Mouse (Mus musculus): ENCODE measurements around the gene Vash2. TPM values are rescaled to one million over a fixed set of nuclear protein-coding genes. Genes with fewer than 3 reads are reported as not detected.
A peak's percentile ranks its signal among the peaks of the same experiment; 100 is the strongest.

Vash2 gene
- polyA plus RNA-seq, 1 experiment from 2014 or later: 90.3 TPM

DNA sequence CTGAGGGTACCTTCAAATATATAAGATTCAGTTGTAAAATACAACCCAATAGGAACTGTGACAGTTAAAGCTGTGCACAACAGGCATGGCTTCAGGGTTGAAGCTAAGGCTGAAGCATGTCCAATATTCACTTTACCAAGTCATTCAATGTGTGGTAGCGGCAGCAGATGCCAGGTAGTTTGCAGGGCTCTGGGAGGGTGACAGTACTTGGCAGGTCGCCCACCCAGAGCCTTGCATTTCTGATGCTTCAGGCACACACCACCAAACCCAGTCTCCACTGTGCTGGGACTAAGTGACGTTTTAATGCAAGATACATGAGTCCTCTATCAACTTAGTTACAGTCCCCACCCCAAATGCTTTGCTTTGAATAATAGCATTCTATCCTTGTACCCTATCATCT is 21.6 kb upstream of the Vash2 start:
- WGBS: 76% methylated on average over 3 of the region's 3 CpGs
- no peak for ATAC-seq (ENCODE audit: low read depth)
- H3K27me3 ChIP-seq: no peaks in the 10 kb centered on the region
- no peak overlapping the region for H3K9ac ChIP-seq
- peaks cover 15% of the 10 kb centered on the region for H3K36me3 ChIP-seq
- H3K4me2 ChIP-seq: no peak overlapping the region
- H3K4me3 ChIP-seq: no peak overlapping the region
- no peak overlapping the region for H3K27ac ChIP-seq (replicated peaks)
- H3K4me1 ChIP-seq (replicated peaks): peaks cover 3% of the 10 kb centered on the region
- no peaks in the 10 kb centered on the region for H3K9me3 ChIP-seq

DNA sequence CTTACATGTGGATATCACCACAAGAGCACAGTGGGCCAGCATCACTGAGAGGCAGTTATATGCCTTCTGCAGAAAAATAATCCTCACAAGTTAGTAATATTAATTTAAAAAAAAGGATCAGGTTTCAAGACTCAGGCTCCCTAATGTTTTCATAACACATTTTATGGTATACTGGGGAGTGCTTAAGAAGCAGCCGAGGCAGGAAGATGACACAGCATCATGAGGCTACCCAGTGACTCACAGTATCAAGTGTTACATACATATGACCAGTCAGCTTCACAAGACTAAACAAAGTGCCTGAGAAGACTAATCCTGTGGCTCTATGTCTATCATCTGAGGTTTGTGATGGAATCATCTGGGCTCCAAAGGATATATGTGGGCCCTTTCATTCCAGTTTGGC is 18.9 kb upstream of the Vash2 start:
- Histone ChIP-seq H3K36me3 (no peaks in the 10 kb centered on the region), H3K27me3 (no peaks in the 10 kb centered on the region), H3K9ac (no peak overlapping the region), H3K4me1 (replicated peaks) (peaks cover 6% of the 10 kb centered on the region), H3K27ac (replicated peaks) (no peak overlapping the region), H3K9me3 (no peaks in the 10 kb centered on the region), H3K4me3 (no peak overlapping the region), H3K4me2 (no peak overlapping the region)
- 66% methylated on average over 1 of the region's 1 CpGs for WGBS
- ATAC-seq (ENCODE audit: low read depth): no peak

DNA sequence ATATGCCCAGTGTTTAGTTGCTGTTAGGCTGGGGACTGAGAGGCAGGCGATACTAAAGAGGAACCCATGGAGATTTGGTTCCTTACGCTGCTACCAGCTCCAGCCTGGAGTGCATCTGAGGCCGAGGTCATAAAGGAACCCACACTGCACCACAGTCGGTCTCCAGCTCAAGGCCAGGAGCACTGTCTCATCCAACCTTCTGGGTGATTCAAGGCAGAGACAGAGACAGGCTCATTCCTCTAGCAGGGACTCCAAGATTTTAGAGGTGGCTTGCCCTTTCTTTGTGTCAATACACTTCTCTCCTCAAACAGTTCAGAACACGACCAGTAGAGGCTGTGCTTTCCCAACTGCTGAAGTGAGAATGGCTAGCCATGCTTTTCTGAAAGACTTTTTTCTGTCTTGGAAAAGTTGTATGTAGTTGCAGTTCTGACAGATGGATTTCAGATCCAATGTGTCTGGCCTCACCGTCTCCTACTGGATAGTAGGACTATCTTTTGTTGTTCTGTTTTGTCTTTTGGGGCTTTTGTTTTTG is 17.3 kb upstream of the Vash2 start:
- H3K27me3 ChIP-seq: no peaks in the 10 kb centered on the region
- H3K36me3 ChIP-seq: no peaks in the 10 kb centered on the region
- no peak overlapping the region for H3K9ac ChIP-seq
- H3K4me3 ChIP-seq: no peak overlapping the region
- no peak overlapping the region for H3K27ac ChIP-seq (replicated peaks)
- peaks cover 6% of the 10 kb centered on the region for H3K4me1 ChIP-seq (replicated peaks)
- WGBS: 78% methylated on average over 6 of the region's 6 CpGs
- H3K9me3 ChIP-seq: no peaks in the 10 kb centered on the region
- no peak for ATAC-seq (ENCODE audit: low read depth)
- H3K4me2 ChIP-seq: no peak overlapping the region

GRCm38 (mm10) chr1:190995548-190995947 is 16.5 kb upstream of the Vash2 start:
- no peaks in the 10 kb centered on the region for H3K36me3 ChIP-seq
- no peaks in the 10 kb centered on the region for H3K27me3 ChIP-seq
- H3K4me3 ChIP-seq: no peak overlapping the region
- no peaks in the 10 kb centered on the region for H3K9me3 ChIP-seq
- peaks cover 6% of the 10 kb centered on the region for H3K4me1 ChIP-seq (replicated peaks)
- no peak overlapping the region for H3K27ac ChIP-seq (replicated peaks)
- ATAC-seq (ENCODE audit: low read depth): no peak
- H3K9ac ChIP-seq: no peak overlapping the region
- H3K4me2 ChIP-seq: no peak overlapping the region
- 63% methylated on average over 7 of the region's 7 CpGs for WGBS

DNA sequence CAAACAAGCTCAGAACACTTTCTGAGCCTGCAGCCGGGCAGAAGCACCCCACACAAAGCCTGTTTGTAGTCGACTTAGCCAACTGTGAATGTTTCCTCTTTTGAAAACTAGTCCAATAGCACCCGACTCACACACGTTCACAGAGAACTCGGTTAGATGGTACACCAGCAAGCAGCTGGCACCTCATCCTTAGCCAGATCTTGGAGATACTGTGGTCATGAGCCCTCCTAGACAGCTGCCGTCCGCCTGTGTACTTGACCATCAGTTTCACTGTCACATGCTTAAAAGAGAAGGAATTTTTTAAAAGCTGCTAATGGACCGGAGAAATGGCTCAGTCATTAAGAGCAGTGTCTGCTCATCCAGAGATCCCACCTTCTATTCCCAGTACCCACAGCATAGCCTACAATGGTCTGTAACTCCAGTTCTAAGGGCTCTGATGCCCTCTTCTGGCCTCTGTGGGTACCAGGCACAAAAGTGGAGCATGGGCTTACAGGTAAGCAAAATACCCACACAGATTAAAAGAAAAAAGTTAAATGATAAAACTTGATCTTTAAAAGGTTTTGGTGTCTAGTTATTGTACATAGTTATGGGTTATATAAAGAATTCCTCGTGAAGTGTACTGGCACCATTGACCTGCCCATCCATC is 10.5 kb upstream of the Vash2 start:
- H3K4me3 ChIP-seq: no peak overlapping the region
- no peak overlapping the region for H3K4me2 ChIP-seq
- H3K4me1 ChIP-seq (replicated peaks): no peaks in the 10 kb centered on the region
- H3K36me3 ChIP-seq: no peaks in the 10 kb centered on the region
- no peaks in the 10 kb centered on the region for H3K27me3 ChIP-seq
- no peak overlapping the region for H3K27ac ChIP-seq (replicated peaks)
- no peak overlapping the region for H3K9ac ChIP-seq
- H3K9me3 ChIP-seq: no peaks in the 10 kb centered on the region
- no peak for ATAC-seq (ENCODE audit: low read depth)
- WGBS: 83% methylated on average over 9 of the region's 9 CpGs

DNA sequence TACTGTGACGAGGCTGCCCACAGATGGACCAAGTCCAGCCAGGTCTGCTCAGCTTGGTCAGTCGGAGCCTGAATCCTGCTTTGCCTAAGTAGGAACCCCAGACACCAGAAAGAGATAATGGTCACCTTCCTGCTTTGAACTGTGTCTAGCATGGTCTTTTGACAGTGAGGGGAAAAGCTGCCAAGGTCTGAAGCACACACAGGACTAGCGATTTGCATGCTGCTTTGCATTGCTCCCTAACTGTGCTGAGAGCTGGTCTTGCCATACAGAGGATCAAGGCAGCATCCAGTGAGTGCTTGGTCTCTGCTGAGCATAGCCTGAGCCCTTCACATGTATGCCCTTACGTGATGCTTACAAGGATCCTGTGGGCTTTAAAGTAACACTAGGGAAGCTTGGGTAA is 2.3 kb upstream of the Vash2 start:
- Histone ChIP-seq H3K4me1 (replicated peaks) (peaks cover 23% of the 10 kb centered on the region), H3K36me3 (0 out of 2 replicates have a peak, but pooled peaks cover under 1% of the 10 kb centered on the region), H3K27me3 (no peaks in the 10 kb centered on the region), H3K4me3 (no peak overlapping the region), H3K9ac (no peak overlapping the region), H3K27ac (replicated peaks) (no peak overlapping the region), H3K9me3 (no peaks in the 10 kb centered on the region), H3K4me2 (no peak overlapping the region)
- WGBS: 81% methylated on average over 4 of the region's 4 CpGs
- ATAC-seq (ENCODE audit: low read depth): no peak

DNA sequence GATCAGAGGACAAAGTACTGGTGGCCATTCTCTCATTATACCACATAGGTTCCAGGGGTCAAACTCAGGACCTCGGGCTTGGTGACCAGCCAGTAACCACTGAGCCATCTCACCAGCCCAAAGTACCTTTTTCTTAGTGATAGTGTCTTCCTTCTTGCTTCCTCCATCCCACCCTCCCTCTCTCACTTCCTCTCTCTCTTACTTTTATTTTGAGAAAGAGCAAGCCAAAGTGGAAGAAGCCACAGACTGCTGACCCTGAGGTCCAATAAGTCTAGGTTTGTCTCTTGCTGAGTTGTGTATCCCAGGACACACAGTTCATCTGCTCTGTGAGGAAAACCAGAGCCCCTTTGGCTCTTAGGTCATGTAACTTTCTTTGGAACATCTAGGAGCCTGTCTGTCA is 1.4 kb upstream of the Vash2 start:
- H3K4me2 ChIP-seq: no peak overlapping the region

GRCm38 (mm10) chr1:190978511-190979073 is 504 bp downstream of the Vash2 start:
- H3K36me3 ChIP-seq: peaks cover 27% of the 10 kb centered on the region
- H3K27me3 ChIP-seq: no peaks in the 10 kb centered on the region
- peak overlapping the region; percentile 69 for H3K4me2 ChIP-seq
- no peaks in the 10 kb centered on the region for H3K9me3 ChIP-seq
- under 1% methylated on average over 46 of the region's 46 CpGs for WGBS
- H3K27ac ChIP-seq (replicated peaks): peak overlapping the region; percentile 98
- peak overlapping the region; percentile 91 for H3K9ac ChIP-seq
- peak; percentile 86 for ATAC-seq (ENCODE audit: low read depth)
- peak overlapping the region; percentile 83 for H3K4me3 ChIP-seq
- peaks cover 49% of the 10 kb centered on the region for H3K4me1 ChIP-seq (replicated peaks)

More for the DNA sequence above, 1.4 kb upstream of the Vash2 start:
- no peak overlapping the region for H3K27ac ChIP-seq (replicated peaks)
- no peak overlapping the region for H3K9ac ChIP-seq
- no peak overlapping the region for H3K4me3 ChIP-seq
- WGBS: 100% methylated on average over 1 of the region's 1 CpGs
- H3K4me1 ChIP-seq (replicated peaks): peaks cover 33% of the 10 kb centered on the region
- no peaks in the 10 kb centered on the region for H3K9me3 ChIP-seq
- ATAC-seq (ENCODE audit: low read depth): no peak
- no peaks in the 10 kb centered on the region for H3K27me3 ChIP-seq
- peaks cover 8% of the 10 kb centered on the region; the same call in 1 of the 2 replicates for H3K36me3 ChIP-seq

GRCm38 (mm10) chr1:190978001-190978400 is 1.1 kb downstream of the Vash2 start:
- ATAC-seq (ENCODE audit: low read depth): peak; percentile 16; the same call in 1 of the 2 replicates
- H3K4me3 ChIP-seq: peak overlapping the region; percentile 83
- peak overlapping the region; percentile 91 for H3K9ac ChIP-seq
- no peaks in the 10 kb centered on the region for H3K9me3 ChIP-seq
- H3K4me1 ChIP-seq (replicated peaks): peaks cover 55% of the 10 kb centered on the region
- WGBS: 0% methylated on average over 22 of the region's 22 CpGs
- H3K27ac ChIP-seq (replicated peaks): peak overlapping the region; percentile 98
- no peaks in the 10 kb centered on the region for H3K27me3 ChIP-seq
- H3K36me3 ChIP-seq: peaks cover 33% of the 10 kb centered on the region
- H3K4me2 ChIP-seq: peak overlapping the region; percentile 69

DNA sequence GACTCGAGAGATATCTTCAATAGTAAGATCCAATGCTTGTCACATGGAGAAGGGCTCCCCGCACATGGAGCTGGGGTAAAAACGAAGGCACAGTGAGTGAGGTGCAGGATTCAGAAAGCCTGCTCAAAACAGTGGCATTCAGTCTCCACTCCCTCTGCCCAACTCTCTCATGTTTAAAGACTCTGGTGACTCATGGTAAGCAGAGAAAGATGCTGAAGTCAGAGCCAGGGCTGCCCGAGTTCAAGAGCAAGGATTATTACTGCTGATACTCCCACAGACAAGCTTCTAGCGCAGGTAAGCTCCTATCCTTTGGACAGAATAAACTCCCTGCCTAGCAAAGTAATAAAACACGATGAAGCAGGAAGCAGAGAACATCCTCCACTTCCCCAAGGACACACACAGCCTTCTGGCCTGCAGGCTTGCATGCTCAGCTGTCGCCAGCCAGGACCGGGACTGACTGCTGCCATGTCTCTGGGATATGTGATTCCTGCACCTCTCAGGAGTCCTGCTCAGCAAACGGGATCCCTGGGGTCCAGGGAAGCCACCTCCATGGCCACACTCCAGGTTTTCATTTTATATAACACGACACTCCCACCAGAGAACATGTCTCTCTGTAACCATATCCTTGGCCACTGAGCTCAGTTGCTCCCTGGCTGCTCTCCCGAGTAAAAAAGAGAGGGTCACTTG is 2.1 kb downstream of the Vash2 start:
- peak overlapping the region; percentile 91 for H3K9ac ChIP-seq
- H3K9me3 ChIP-seq: no peaks in the 10 kb centered on the region
- peak overlapping the region; percentile 98; the same call in 1 of the 2 replicates for H3K27ac ChIP-seq (replicated peaks)
- peaks cover 43% of the 10 kb centered on the region for H3K36me3 ChIP-seq
- ATAC-seq (ENCODE audit: low read depth): no peak
- 45% methylated on average over 11 of the region's 11 CpGs for WGBS
- peaks cover 64% of the 10 kb centered on the region for H3K4me1 ChIP-seq (replicated peaks)
- peak overlapping the region; percentile 69 for H3K4me2 ChIP-seq
- H3K27me3 ChIP-seq: no peaks in the 10 kb centered on the region
- H3K4me3 ChIP-seq: peak overlapping the region; percentile 83

GRCm38 (mm10) chr1:190974833-190975232 is 4.3 kb downstream of the Vash2 start:
- Histone ChIP-seq H3K27ac (replicated peaks) (no peak overlapping the region), H3K9ac (0 out of 2 replicates have a peak overlapping the region, but pooled peaks have one; percentile 31), H3K4me2 (no peak overlapping the region), H3K27me3 (no peaks in the 10 kb centered on the region), H3K9me3 (no peaks in the 10 kb centered on the region), H3K4me3 (no peak overlapping the region), H3K4me1 (replicated peaks) (peaks cover 64% of the 10 kb centered on the region), H3K36me3 (peaks cover 63% of the 10 kb centered on the region)
- WGBS: 80% methylated on average over 1 of the region's 1 CpGs
- no peak for ATAC-seq (ENCODE audit: low read depth)

DNA sequence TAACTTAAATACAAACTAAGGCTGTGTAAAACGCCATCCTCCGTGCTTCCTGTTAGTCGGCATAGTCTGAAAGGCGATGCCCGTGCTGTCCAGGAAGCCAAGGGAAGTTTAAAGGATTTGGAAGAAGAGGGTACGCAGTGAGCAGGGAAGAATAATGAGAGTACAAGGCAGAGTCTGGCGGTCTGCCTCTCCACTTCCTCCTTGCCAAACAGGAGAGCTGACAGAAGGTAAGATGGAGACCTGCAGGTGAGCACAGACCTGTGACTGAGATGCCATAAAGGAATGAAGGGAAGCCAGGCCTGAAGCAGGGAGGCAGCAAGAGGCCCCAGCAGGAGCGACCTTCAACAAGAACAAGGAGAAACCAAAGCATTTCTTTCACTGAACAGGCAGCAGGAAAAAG is 4.9 kb downstream of the Vash2 start:
- H3K4me2 ChIP-seq: no peak overlapping the region
- H3K36me3 ChIP-seq: peaks cover 70% of the 10 kb centered on the region
- 90% methylated on average over 8 of the region's 8 CpGs for WGBS
- no peaks in the 10 kb centered on the region for H3K9me3 ChIP-seq
- H3K27me3 ChIP-seq: no peaks in the 10 kb centered on the region
- no peak overlapping the region for H3K4me3 ChIP-seq
- ATAC-seq (ENCODE audit: low read depth): no peak
- H3K9ac ChIP-seq: no peak overlapping the region
- peaks cover 60% of the 10 kb centered on the region for H3K4me1 ChIP-seq (replicated peaks)
- no peak overlapping the region for H3K27ac ChIP-seq (replicated peaks)

Measured in neural tube, embryonic 13.5 days (tissue).